Mouse (Mus musculus): ENCODE measurements around the gene Cc2d1b. TPM values are rescaled to one million over a fixed set of nuclear protein-coding genes. Genes with fewer than 3 reads are reported as not detected.

Gene Cc2d1b
- polyA plus RNA-seq, 1 experiment = 33.9 TPM

DNA sequence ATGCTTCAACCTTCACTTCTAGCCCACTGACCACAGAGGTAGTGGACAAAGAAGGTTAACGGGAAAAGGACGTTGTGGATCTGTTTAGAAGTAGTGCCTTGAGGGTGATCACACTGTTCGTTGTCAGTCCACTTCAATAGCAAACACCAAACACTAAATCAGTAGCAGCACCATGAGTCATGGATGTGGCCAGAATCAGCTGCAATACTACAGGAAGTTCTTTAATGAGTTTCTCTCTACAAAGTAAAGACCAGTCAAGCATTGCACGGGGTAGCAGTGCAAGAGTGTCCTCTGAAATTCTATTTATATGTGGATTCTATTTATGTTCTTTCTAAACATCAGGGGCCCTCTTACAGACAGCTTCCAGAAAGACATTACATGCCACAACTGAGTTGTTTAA, 21.4 kb upstream of the Cc2d1b start:
- Histone ChIP-seq H3K4me3 (ENCODE audit: control insufficient read depth, low read depth, low read length) (no peak overlapping the region), H3K36me3 (ENCODE audit: control insufficient read depth, insufficient read depth, low read length) (no peaks in the 10 kb centered on the region), H3K27me3 (ENCODE audit: control insufficient read depth, insufficient read depth, low read length) (no peaks in the 10 kb centered on the region), H3K4me1 (ENCODE audit: control insufficient read depth, insufficient read depth, low read length) (no peaks in the 10 kb centered on the region), H3K27ac (ENCODE audit: control insufficient read depth, insufficient read depth, low read depth, low read length) (no peak overlapping the region)
- no peak for TF ChIP-seq CTCF (IDR thresholded peaks at IDR 0.05; ENCODE audit: control insufficient read depth, insufficient read depth, insufficient replicate concordance, low read depth, low read length)
- no peak for TF ChIP-seq POLR2A (IDR thresholded peaks at IDR 0.05; ENCODE audit: control insufficient read depth, low read depth, low read length)

- Histone ChIP-seq H3K27ac (ENCODE audit: control insufficient read depth, insufficient read depth, low read depth, low read length) (no peak overlapping the region), H3K4me1 (ENCODE audit: control insufficient read depth, insufficient read depth, low read length) (no peaks in the 10 kb centered on the region), H3K36me3 (ENCODE audit: control insufficient read depth, insufficient read depth, low read length) (no peaks in the 10 kb centered on the region), H3K4me3 (ENCODE audit: control insufficient read depth, low read depth, low read length) (no peak overlapping the region), H3K27me3 (ENCODE audit: control insufficient read depth, insufficient read depth, low read length) (no peaks in the 10 kb centered on the region)
- no peak for TF ChIP-seq CTCF (IDR thresholded peaks at IDR 0.05; ENCODE audit: control insufficient read depth, insufficient read depth, insufficient replicate concordance, low read depth, low read length)
- no peak for TF ChIP-seq POLR2A (IDR thresholded peaks at IDR 0.05; ENCODE audit: control insufficient read depth, low read depth, low read length)
Observed at GRCm38 (mm10) chr4:108601870-108602269, 17.9 kb upstream of the Cc2d1b start.

- Histone ChIP-seq H3K4me1 (ENCODE audit: control insufficient read depth, insufficient read depth, low read length) (no peaks in the 10 kb centered on the region), H3K36me3 (ENCODE audit: control insufficient read depth, insufficient read depth, low read length) (no peaks in the 10 kb centered on the region), H3K27ac (ENCODE audit: control insufficient read depth, insufficient read depth, low read depth, low read length) (no peak overlapping the region), H3K27me3 (ENCODE audit: control insufficient read depth, insufficient read depth, low read length) (no peaks in the 10 kb centered on the region), H3K4me3 (ENCODE audit: control insufficient read depth, low read depth, low read length) (no peak overlapping the region)
- no peak for TF ChIP-seq POLR2A (IDR thresholded peaks at IDR 0.05; ENCODE audit: control insufficient read depth, low read depth, low read length)
Observed at GRCm38 (mm10) chr4:108608651-108609050, 11.1 kb upstream of the Cc2d1b start.

DNA sequence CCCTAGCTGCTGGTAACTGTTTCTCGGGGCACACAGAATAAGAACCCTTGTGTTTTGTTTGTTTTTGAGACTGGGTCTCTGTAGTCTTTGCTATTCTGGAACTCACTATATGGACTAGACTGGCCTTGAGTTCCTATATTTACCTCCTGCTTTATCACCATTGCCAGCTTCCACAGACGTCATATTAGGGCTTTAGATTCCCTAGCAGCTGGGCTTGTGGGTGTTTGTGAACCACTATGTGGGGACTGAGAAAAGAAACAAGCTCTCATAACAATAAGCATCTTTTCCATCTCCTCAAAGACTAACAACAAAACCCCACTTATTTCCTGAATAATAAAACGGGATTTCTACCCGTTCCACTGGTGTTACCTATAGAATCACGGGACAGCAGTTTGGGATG, 8.8 kb upstream of the Cc2d1b start:
- TF ChIP-seq POLR2A (IDR thresholded peaks at IDR 0.05; ENCODE audit: control insufficient read depth, low read depth, low read length) (no peak), CTCF (IDR thresholded peaks at IDR 0.05; ENCODE audit: control insufficient read depth, insufficient read depth, insufficient replicate concordance, low read depth, low read length) (no peak)
- no peak overlapping the region for H3K4me3 ChIP-seq (ENCODE audit: control insufficient read depth, low read depth, low read length)
- no peaks in the 10 kb centered on the region for H3K4me1 ChIP-seq (ENCODE audit: control insufficient read depth, insufficient read depth, low read length)
- no peak overlapping the region for H3K27ac ChIP-seq (ENCODE audit: control insufficient read depth, insufficient read depth, low read depth, low read length)
- no peaks in the 10 kb centered on the region for H3K27me3 ChIP-seq (ENCODE audit: control insufficient read depth, insufficient read depth, low read length)
- H3K36me3 ChIP-seq (ENCODE audit: control insufficient read depth, insufficient read depth, low read length) = no peaks in the 10 kb centered on the region

DNA sequence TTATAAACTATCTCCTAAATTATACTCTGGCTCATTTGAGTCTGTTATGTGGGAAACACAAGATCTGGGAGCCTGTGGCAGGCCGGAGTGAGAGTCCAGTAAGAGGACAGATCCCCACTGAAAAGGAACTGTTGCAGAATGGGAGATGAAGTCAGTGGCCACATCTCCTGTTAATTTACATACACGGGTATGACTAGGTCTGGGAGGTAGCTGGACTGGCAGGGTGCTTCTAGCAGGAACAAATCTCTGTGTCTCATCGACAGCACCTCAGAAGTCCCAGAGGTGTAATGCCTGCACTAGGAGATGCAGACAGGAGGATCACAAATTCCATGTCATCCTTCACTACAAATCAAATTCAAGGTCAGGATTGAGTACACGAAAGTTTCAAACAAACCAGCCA, 1.2 kb upstream of the Cc2d1b start:
- Histone ChIP-seq H3K4me3 (ENCODE audit: control insufficient read depth, low read depth, low read length) (peak overlapping the region; percentile 100), H3K36me3 (ENCODE audit: control insufficient read depth, insufficient read depth, low read length) (no peaks in the 10 kb centered on the region), H3K27ac (ENCODE audit: control insufficient read depth, insufficient read depth, low read depth, low read length) (0 out of 2 replicates have a peak overlapping the region, but pooled peaks have one; percentile 16), H3K27me3 (ENCODE audit: control insufficient read depth, insufficient read depth, low read length) (no peaks in the 10 kb centered on the region), H3K4me1 (ENCODE audit: control insufficient read depth, insufficient read depth, low read length) (peaks cover 11% of the 10 kb centered on the region)
- TF ChIP-seq CTCF (IDR thresholded peaks at IDR 0.05; ENCODE audit: control insufficient read depth, insufficient read depth, insufficient replicate concordance, low read depth, low read length) (no peak), POLR2A (IDR thresholded peaks at IDR 0.05; ENCODE audit: control insufficient read depth, low read depth, low read length) (no peak)

DNA sequence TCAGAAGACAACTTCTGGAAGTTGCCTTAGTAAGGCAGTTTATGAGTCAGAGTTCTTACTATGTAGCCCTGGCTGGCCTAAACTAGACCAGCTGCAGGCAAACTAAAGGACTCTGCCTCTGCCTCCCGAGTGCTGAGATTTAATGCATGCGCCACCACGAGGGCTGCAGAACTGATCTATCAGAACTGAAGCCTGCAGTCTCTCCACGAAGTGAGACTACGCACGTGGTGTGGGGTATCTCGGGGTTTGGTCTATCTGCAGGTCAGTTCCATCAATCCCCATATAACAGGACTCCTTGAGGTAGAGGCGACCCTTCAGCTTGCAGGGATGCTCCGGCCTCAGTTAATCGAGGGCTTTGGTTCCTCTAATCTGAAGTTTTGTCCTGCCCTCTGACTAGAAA, 575 bp upstream of the Cc2d1b start:
- TF ChIP-seq POLR2A (IDR thresholded peaks at IDR 0.05; ENCODE audit: control insufficient read depth, low read depth, low read length) = no peak
- TF ChIP-seq CTCF (IDR thresholded peaks at IDR 0.05; ENCODE audit: control insufficient read depth, insufficient read depth, insufficient replicate concordance, low read depth, low read length) = no peak
- Histone ChIP-seq H3K27ac (ENCODE audit: control insufficient read depth, insufficient read depth, low read depth, low read length) (peak overlapping the region; percentile 69), H3K4me3 (ENCODE audit: control insufficient read depth, low read depth, low read length) (peak overlapping the region; percentile 100), H3K4me1 (ENCODE audit: control insufficient read depth, insufficient read depth, low read length) (peaks cover 11% of the 10 kb centered on the region), H3K27me3 (ENCODE audit: control insufficient read depth, insufficient read depth, low read length) (no peaks in the 10 kb centered on the region), H3K36me3 (ENCODE audit: control insufficient read depth, insufficient read depth, low read length) (no peaks in the 10 kb centered on the region)

GRCm38 (mm10) chr4:108620536-108620935, 796 bp downstream of the Cc2d1b start:
- no peak for TF ChIP-seq CTCF (IDR thresholded peaks at IDR 0.05; ENCODE audit: control insufficient read depth, insufficient read depth, insufficient replicate concordance, low read depth, low read length)
- no peak for TF ChIP-seq POLR2A (IDR thresholded peaks at IDR 0.05; ENCODE audit: control insufficient read depth, low read depth, low read length)
- Histone ChIP-seq H3K4me1 (ENCODE audit: control insufficient read depth, insufficient read depth, low read length) (peaks cover 11% of the 10 kb centered on the region), H3K27me3 (ENCODE audit: control insufficient read depth, insufficient read depth, low read length) (no peaks in the 10 kb centered on the region), H3K36me3 (ENCODE audit: control insufficient read depth, insufficient read depth, low read length) (no peaks in the 10 kb centered on the region; the same call in 1 of the 2 replicates), H3K4me3 (ENCODE audit: control insufficient read depth, low read depth, low read length) (peak overlapping the region; percentile 100), H3K27ac (ENCODE audit: control insufficient read depth, insufficient read depth, low read depth, low read length) (peak overlapping the region; percentile 69)

GRCm38 (mm10) chr4:108621504-108621903, 1.8 kb downstream of the Cc2d1b start:
- Histone ChIP-seq H3K4me1 (ENCODE audit: control insufficient read depth, insufficient read depth, low read length) (peaks cover 11% of the 10 kb centered on the region), H3K4me3 (ENCODE audit: control insufficient read depth, low read depth, low read length) (no peak overlapping the region), H3K27me3 (ENCODE audit: control insufficient read depth, insufficient read depth, low read length) (no peaks in the 10 kb centered on the region), H3K27ac (ENCODE audit: control insufficient read depth, insufficient read depth, low read depth, low read length) (no peak overlapping the region), H3K36me3 (ENCODE audit: control insufficient read depth, insufficient read depth, low read length) (no peaks in the 10 kb centered on the region; the same call in 1 of the 2 replicates)
- no peak for TF ChIP-seq POLR2A (IDR thresholded peaks at IDR 0.05; ENCODE audit: control insufficient read depth, low read depth, low read length)
- peak; percentile 36; the same call in 1 of the 2 replicates for TF ChIP-seq CTCF (IDR thresholded peaks at IDR 0.05; ENCODE audit: control insufficient read depth, insufficient read depth, insufficient replicate concordance, low read depth, low read length)
